Mouse (Mus musculus): ENCODE results near the gene Spp2. TPM values are rescaled to one million over a fixed set of nuclear protein-coding genes. Genes with fewer than 3 reads are reported as not detected.
A peak's percentile ranks its signal among the peaks of the same experiment; 100 is the strongest.

The Spp2 gene
- not detected for total RNA-seq (2021)
- long read RNA-seq, experiment 1: 0 reads
- long read RNA-seq, experiment 2: 0 reads

DNA sequence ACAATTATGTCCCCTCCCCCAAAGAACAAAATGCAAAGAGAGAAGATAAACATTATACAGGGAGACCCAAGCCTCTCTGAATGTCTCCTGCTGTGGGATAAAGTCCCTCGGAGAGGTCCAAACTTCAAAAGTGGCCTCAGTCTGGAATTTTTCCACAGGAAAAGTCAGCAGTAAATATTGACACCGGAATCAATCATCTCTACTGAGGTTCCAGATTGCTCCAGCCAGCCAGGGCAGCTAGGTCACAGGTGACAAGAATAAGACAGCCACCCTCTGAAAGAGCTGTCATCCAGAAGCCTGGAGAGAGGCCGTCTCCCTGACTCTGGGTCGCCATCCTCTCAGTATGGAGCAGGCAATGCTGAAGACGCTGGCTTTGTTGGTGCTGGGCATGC is at the start of gene Spp2:
Spp2 (plus strand) TSS at position 155 of the 392 bp plus-strand sequence.
- intact Hi-C loops (cut with DNase I; ENCODE audit: low total_unique reads): no loop called here

DNA sequence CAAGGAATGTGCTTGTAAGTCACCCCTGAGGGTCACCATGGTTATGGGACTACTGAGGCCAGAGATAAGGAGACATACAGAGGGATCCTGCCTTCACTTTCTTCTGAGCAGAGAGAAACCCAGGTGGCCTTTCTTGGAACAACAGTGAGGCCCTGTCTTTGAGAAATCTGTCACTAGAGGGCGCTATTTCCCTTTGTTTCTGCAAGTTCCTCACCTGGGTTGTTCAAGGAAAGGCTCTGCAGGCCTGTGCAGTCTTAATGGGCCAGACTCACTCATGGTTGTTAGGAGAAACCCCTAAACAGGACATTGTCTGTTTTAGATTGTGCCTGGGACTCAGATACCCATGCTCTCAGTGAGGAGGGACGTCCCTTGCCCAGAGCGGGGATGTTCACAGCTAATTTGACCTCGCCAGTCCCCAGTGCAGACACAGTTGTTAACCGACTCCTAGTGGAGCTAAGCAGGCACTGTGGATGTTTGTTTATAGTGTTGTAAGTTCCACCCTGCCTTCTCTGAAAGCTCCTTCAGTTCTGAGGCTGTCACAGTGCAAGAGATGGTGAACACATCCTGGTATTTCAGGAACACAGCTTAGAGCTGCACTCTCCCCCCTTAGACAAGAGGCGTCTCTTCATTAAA is 49.2 kb upstream of the Spp2 start:
- intact Hi-C loops (cut with DNase I; ENCODE audit: low total_unique reads): loop anchor here (10.0 kb wide), 1 partner anchor 347 kb away; the partner anchor contains the start of gene Arl4c
- DNase-seq: peak; percentile 8

More for the DNA sequence above, at the start of gene Spp2:
- no peak for DNase-seq

DNA sequence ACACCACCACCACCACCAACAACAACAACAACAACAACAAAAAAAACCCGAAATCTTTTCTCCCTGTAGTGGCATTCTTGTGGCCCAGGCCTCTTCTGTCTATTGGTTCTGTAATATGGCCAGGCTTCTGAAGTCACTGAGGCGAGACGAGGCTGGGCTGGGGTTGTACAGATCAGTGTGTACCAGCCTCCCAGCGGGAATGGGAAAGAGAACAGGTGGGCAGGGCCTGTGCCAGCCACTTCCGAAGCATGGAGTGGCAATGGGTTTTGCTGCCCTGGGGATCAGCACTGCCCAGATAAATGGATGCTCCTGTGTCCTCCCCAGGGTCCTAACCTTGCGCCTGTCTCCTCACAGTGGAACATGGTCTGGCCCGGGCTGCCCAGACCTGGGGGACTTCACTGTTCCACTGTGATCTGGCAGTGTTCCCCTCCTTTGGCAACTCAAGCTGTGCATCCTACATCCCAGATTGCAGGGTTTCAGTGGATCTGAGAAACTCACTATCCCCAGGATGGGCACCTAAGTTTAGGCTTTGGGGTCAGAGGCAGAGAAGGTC is 48.6 kb upstream of the Spp2 start:
- DNase-seq: no peak

DNA sequence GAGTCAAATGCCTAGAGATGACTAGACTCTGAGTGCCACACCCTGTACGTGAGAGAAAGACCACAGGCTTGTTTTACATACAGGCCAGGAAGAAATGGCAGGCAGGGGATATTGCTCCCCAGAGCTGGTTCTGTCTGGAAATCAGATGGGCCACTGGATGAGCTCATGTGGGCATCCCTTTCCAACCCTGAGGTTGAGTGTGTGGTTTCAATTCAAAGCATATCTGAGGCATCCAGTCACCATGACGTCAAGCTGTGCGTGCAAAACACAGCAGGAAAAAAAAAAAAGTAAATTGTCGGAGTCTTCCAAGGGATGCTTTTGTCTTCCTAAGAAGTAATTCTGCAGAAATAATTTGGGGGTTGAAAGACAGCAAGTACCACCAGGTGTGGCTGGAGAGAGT is 45.7 kb upstream of the Spp2 start:
- intact Hi-C loops (cut with DNase I; ENCODE audit: low total_unique reads): no loop called here
- DNase-seq: no peak

More for the DNA sequence above, 48.6 kb upstream of the Spp2 start:
- intact Hi-C loops (cut with DNase I; ENCODE audit: low total_unique reads): loop anchor here (10.0 kb wide), 1 partner anchor 347 kb away; the partner anchor contains the start of gene Arl4c

DNA sequence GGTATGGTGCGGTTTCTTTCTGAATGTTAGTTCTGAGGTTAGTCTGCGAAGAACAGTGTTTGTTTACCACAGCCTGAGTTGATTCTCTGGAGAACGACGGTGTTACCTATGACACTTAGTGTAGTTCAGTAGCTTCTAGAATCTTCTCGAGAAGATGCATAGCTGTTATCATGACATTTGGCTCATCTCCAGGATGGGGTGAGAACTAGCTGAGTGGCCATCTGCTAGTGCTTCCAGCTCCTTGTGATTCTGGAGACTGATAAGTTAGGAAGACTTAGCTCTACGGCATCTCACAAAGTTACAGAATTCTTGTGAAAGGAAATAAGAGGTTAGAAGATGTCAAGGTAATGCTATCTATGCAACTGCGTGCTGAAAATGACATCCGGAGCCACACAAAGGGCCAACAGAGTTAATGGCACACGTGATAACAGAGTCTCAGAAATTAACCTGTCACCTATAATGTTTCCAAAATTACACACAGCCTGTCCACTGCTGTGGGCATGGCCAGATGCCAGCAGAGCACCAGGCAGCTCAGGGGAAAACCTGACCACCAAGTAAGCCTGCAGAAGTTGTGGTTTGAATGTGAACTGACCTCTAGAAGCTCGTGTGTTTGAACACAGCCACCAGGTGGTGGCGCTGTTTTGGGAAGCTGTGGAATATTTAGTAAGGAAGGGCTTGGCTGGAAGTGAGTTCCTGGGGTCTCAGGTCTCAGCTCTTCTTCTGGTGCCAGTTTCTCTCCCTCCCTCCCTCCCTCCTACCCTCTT is 39.7 kb upstream of the Spp2 start:
- intact Hi-C loops (cut with DNase I; ENCODE audit: low total_unique reads): no loop called here
- DNase-seq: no peak

DNA sequence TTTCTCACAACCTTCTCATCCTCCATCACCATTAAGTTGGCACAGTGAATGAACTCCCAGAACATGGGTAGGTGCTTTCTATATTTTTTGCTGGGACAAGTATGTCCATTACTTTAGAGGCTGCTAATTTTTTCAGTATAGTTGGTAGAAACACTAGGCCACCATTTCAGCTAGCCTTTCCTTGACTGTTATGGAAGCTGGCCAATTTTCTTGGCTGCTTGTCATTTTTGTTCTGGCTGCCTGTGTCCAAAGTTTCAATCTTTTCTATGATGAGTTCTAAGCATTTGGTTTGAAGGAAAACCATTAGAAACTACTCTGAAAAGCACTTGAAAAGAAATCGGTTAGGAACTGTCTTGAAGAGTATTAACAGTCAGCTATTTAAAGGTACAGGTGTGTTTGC is 28.3 kb upstream of the Spp2 start:
- DNase-seq: no peak
- intact Hi-C loops (cut with DNase I; ENCODE audit: low total_unique reads): no loop called here

DNA sequence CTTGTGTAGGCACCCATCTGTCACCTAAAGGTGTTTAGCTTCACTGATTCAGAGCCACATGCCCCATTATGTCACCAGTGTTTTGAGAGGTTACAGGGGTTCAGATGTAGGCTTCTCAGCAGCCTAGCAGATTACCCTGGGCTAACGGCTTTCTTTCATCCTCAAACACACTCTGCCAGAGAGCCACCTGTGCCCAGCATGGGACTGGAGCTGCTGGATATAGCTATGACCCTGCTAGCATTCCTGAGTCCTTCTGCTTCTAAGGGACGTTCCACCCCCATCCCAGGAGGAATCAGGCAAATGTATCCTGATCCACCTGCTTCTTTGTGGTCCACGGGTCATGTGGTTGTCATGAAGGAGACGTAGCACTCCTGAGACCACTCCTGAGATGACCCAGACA is 15.1 kb upstream of the Spp2 start:
- intact Hi-C loops (cut with DNase I; ENCODE audit: low total_unique reads): no loop called here
- DNase-seq: no peak

DNA sequence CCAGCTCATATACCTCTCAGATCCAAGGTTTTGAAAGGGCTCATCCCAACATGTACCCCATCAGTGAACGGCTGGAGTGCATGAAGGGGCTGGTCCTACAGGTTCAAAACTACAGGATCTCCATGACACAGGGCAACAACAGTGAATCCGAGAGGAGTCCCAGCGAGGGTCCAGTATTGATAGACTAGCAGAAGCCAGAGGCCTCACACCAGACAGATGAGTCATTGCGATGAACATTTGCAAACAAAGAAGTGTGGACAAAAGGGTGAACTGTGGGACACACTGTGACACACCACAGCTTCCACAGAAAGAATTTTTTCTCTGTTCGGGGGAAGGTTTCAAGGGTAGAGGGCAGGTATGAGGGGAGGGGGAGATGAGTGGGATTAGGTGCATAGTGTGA is 13.4 kb upstream of the Spp2 start:
- DNase-seq: no peak
- intact Hi-C loops (cut with DNase I; ENCODE audit: low total_unique reads): no loop called here

DNA sequence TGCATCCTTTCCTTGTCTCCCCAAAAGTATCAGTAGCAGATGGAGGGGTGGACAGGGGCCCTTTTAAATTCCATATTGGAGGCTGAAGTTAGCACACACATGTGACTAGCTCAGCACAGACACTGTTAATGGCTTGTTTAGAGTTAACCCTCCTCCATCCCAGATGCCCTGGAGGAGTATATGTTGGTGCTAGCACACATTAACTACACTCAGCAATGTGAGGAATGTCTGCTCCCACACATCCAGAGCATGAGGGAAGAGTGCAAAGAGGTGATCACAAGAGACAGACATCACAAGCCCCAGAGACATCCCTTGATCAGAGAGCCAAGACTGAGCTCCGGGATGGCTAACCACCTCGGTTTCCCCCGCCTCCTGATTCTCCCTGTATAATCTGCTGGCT is 3.4 kb upstream of the Spp2 start:
- intact Hi-C loops (cut with DNase I; ENCODE audit: low total_unique reads): no loop called here
- DNase-seq: no peak

DNA sequence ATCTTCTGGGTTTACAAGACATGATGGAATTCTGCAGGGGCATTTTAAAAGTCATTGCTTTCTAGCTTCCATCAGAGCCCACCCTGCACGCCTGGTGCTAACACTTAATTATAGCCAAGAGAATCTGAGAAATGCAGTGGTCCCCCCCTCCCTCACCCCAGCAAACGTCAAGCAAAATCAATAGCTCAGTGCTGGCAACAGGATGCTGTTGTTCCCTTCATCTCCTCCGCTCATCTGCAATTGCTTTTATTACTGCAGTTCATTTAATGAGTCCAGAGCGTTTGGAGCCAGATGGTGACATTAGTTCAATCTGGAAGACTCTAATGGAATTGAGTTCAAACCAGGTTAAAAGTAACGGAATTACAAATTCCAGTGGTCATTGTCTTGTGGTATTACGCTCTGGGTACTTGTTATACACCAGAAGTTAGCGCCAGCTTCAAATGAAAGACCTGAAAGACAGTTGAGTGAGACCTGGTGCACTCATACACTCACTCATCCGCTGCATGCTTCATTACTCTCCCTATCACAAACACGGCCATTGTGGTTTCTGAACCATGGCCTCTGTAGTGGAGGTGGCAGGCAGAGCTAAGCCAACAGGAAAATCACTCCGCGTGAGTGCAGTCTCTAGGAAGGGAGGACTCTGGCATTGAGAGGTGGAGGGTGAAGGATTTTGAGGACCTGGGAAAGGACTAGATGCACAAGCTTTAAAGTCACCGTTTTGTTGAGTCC is 519 bp upstream of the Spp2 start:
- intact Hi-C loops (cut with DNase I; ENCODE audit: low total_unique reads): no loop called here
- no peak for DNase-seq

DNA sequence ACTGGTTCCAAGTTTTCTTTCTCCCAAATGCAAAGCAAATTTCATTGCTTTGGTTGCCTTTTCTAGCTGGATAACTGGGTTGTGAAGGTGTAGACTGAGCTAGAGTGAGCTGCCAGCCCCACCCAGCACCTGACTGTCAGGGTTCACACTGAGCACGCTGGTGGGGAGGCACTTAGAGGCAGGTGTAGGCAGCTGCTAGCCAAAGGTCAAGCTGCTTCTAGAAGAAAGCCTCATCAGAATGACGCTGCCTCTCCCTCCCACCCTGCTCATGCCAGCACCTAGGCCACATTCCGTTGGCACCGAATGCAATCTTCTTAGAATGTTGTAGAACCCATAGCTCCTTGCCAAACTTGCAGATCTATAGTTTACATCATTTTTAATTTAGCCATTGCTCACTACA is 1.6 kb downstream of the Spp2 start:
- DNase-seq: no peak
- intact Hi-C loops (cut with DNase I; ENCODE audit: low total_unique reads): no loop called here

DNA sequence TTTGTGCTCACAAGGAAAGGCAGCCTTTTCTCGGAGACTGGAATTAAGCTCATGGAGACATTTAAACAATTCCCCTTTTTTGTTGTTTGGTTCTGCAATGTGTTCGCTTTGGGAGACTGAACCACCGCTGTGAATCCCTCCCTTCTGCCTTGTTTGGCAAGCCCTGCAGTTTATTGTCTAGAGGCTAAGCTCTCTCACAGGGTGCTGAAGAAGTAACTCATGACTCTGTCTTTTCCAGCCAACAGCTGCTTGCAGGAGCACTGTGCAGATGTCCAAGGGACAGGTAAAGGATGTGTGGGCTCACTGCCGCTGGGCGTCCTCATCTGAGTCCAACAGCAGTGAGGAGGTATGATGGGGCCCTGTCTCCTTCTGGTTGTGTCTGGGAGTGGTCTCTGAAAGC is 5.3 kb downstream of the Spp2 start:
- no peak for DNase-seq
- intact Hi-C loops (cut with DNase I; ENCODE audit: low total_unique reads): no loop called here

DNA sequence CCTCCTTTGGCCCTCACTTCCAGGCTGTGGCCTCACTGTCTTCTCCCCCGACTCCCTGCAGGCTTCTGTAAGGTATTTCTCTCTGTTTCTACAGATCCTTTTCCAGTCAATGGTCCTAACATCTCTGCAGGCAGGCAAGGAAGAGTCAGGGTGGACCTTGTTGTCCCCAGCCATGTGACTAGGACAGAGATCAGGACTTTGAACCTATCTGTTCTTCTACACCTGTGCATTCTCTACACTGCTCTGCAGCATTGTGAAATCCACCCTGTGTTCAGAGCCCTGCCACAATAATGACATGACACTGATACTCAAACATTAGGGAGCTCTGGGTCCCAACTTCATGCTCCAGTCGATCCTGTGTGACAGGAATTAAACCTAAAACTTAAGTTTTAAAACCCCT is 12.2 kb downstream of the Spp2 start:
- intact Hi-C loops (cut with DNase I; ENCODE audit: low total_unique reads): no loop called here
- no peak for DNase-seq

DNA sequence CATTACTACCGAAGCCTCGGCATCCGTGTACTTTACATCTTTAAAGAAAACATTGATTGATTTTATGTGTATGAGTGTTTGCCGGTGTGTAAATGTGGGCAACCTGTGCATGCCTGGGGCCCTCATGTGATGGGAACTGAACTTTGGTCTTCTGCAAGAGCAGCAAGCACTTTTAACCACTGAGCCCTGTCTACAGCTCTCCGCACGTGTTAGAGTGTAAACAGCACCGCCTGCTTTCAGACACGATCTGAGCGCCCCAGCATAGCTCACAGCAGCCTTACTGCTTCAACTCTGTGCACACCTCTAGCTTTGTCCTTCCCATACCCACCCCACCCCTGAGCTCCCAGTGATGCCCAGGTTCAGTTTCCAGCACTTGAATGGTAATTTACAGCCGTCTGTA is 15.3 kb downstream of the Spp2 start:
- intact Hi-C loops (cut with DNase I; ENCODE audit: low total_unique reads): no loop called here
- DNase-seq: no peak

DNA sequence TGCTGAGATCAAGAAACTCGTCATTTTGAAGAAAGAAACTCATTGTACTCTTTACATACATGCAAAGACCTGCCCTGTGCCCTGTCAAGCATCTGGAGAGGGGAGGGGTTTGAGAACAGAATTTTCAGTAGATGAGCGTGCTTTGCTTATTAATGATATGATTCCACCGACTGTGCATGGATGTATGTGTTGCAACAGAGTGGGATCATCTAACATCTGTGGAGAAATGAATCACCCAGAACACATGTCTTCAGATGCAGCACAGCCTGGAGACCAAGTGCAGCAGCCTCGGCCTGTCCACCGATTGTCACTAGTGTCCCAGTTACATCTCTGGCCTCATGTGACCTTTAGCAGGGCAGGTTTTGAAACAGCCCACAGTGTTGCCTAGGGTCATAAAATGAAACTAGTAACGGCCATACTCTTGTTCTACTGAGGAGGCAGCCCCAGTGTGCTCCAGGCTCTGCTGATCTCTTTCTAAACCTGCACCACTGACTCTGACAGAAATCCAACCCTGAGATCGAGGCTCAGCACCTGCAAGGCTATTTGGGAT is 16.2 kb downstream of the Spp2 start:
- no peak for DNase-seq
- intact Hi-C loops (cut with DNase I; ENCODE audit: low total_unique reads): no loop called here

DNA sequence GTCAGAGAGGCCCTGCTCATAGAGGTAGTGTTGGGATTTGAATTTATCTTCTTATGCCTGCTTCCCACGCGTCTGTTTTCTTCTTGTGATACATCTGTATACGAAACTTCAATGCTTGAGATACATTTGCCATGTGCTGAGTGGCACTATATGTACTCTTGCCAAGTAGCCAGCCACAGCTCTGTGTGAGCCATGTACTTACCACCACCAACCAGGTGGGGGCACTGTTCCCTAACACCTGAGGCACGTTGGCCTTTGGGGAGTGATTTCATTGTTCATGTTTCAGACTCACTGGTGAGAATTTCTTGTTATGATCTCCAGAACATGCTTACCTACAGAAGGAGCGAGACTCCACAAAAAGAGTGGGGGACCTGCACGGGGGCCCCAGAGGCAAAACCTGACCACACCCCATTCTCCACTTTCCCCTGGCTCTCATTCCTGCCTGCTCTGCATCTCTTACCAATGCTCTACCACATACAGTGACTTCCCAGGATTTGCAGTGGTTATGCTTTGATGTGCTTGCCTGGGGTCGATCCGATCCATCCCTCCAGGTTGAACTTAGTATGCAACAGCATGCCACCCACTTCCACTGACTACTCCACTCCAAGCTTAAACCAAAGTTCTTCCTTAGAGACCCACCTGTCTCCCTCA is 18.0 kb downstream of the Spp2 start:
- DNase-seq: peak; percentile 67
- intact Hi-C loops (cut with DNase I; ENCODE audit: low total_unique reads): loop anchor here (5.0 kb wide), 1 partner anchor 283 kb away; no protein-coding TSS in a partner anchor

DNA sequence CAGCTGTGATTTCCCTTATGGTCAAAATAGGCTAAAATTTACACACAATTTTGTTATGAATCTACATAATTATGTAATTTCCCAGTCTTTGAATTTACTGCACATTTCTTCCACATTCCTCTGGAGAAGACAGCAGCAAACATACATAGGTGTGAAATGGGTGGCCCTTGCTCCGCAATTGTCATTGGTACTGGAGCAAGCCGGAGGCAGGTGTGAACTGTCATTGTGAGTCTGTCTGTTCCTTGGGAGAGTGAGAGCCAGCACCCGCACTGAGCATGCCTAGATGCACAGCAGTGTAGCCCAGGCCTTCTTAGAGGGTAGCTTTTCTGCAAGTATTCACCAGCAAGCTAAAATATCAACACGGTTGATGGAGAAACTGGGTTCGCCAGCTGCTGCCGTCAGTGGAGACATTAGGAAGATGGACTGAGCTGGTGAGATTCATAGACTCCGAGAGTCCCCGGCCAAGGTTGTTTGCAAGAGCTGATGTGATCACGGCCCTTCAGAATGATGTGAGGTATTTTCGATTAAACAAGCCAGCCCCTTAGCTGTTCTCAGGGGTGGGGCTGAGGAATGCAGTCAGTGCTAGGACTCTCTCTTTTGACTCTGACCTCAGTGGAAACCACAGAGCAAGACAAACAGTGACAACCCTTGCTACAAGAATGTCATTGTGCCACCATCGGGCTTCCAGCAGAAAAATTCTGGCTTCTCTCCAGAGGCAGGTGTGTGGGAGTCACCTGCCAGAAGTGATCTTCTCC is 21.4 kb downstream of the Spp2 start:
- intact Hi-C loops (cut with DNase I; ENCODE audit: low total_unique reads): loop anchor here (5.0 kb wide), 1 partner anchor 279 kb away; no protein-coding TSS in a partner anchor
- DNase-seq: no peak

DNA sequence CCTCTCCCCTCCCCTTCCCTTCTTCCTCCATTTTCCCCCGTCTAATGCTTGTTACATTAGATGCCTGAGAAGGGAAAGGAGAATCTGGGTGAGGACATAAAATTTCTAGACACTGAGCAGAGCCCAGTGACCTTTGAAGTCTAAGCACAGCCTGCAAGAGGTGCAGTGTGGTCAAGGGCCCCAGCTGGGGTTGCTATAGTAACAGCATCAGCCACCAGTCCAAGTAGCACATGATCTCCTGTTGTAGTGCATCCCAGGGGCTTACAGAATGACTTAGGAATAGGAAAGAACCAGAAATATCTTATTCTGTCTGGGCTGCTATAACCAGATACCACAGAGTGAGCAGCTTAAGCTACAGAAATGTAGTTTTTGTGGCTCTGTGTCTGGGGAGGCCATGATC is 22.7 kb downstream of the Spp2 start:
- intact Hi-C loops (cut with DNase I; ENCODE audit: low total_unique reads): loop anchor here (5.0 kb wide), 1 partner anchor 278 kb away; no protein-coding TSS in a partner anchor
- no peak for DNase-seq

DNA sequence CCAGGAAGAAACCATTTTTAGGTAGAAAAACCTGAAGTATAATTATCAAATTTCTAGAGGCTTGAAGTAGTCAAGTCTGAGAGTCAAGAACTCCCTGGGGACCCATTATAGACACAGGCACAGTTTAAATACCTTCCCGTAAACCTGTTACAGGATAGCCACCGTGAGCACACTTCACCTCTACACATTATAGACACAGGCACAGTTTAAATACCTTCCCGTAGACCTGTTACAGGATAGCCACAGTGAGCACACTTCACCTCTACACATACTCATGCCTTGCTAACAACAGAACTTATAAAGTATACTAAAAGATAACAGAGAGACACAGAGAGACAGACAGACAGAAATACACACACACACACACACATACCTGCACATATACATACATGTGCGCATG is 24.5 kb downstream of the Spp2 start:
- intact Hi-C loops (cut with DNase I; ENCODE audit: low total_unique reads): no loop called here
- DNase-seq: no peak

All from gastrocnemius, postnatal 14 days (tissue).